Mouse (Mus musculus) CD8-positive naive resting alpha-beta T cell, adult 2 months (primary cell): ENCODE data around the gene Poc1a.
A peak's percentile ranks its signal among the peaks of the same experiment; 100 is the strongest.

Experiments
- DNase-seq, 2 experiments: peaks; one replicate each; pipeline ENCODE4 v3.0.0; 2022; ENCODE audit warnings: low read depth in 2 of 2, low spot score in 2 of 2

Poc1a gene

GRCm38 (mm10) chr9:106300176-106300803 is 19.4 kb downstream of the Poc1a start:
- DNase-seq, result no peak

- no peak for DNase-seq
Measured at GRCm38 (mm10) chr9:106300949-106301348, 20.1 kb downstream of the Poc1a start.

GRCm38 (mm10) chr9:106301446-106302080 is 20.7 kb downstream of the Poc1a start:
- no peak for DNase-seq

- DNase-seq, result no peak
Measured at GRCm38 (mm10) chr9:106302446-106303150, 21.7 kb downstream of the Poc1a start.

- no peak for DNase-seq
Measured at GRCm38 (mm10) chr9:106303460-106303960, 22.6 kb downstream of the Poc1a start.

GRCm38 (mm10) chr9:106305228-106305627 is 24.4 kb downstream of the Poc1a start:
- no peak for DNase-seq

- peak; percentile 55 to 76 for DNase-seq
Measured at GRCm38 (mm10) chr9:106306662-106307351, 25.9 kb downstream of the Poc1a start.

GRCm38 (mm10) chr9:106308151-106308550 is 27.3 kb downstream of the Poc1a start:
- no peak for DNase-seq

GRCm38 (mm10) chr9:106308555-106308954 is 27.7 kb downstream of the Poc1a start:
- no peak for DNase-seq

GRCm38 (mm10) chr9:106308983-106309382 is 28.1 kb downstream of the Poc1a start:
- no peak for DNase-seq

- no peak for DNase-seq
Measured at GRCm38 (mm10) chr9:106309859-106310258, 29.0 kb downstream of the Poc1a start.

- DNase-seq, result no peak
Measured at GRCm38 (mm10) chr9:106311625-106312191, 30.8 kb downstream of the Poc1a start.

- DNase-seq, result peak; percentile 32 to 35
Measured at GRCm38 (mm10) chr9:106312950-106313360, 32.1 kb downstream of the Poc1a start.

- no peak for DNase-seq
Measured at GRCm38 (mm10) chr9:106314196-106314595, 33.3 kb downstream of the Poc1a start.

GRCm38 (mm10) chr9:106318074-106318473 is 37.2 kb downstream of the Poc1a start:
- DNase-seq, result no peak

- DNase-seq, result no peak
Measured at GRCm38 (mm10) chr9:106319095-106319494, 38.2 kb downstream of the Poc1a start.

GRCm38 (mm10) chr9:106322497-106322896 is 41.6 kb downstream of the Poc1a start:
- no peak for DNase-seq

GRCm38 (mm10) chr9:106326241-106326640 is 45.4 kb downstream of the Poc1a start:
- DNase-seq, result no peak

- no peak for DNase-seq
Measured at GRCm38 (mm10) chr9:106327125-106327809, 46.4 kb downstream of the Poc1a start.

- no peak for DNase-seq
Measured at GRCm38 (mm10) chr9:106328068-106328610, 47.3 kb downstream of the Poc1a start.
